1 mouse cellular context compared by ENCODE assay signal in genomic region chr2:84705295-84705694, GRCm38 (mm10).
TF ChIP-seq lines count a peak whose summit lies in the region.

No protein-coding gene starts in this region.

TF ChIP-seq in MEL, 35 proteins besides CTCF, POLR2A, EP300 and RAD21:
- TF ChIP-seq CHD1 (IDR thresholded peaks at IDR 0.05; ENCODE audit: low read depth, low read length) (no peak), ELF1 (IDR thresholded peaks at IDR 0.05; ENCODE audit: low read depth, low read length) (no peak), ZNF384 (IDR thresholded peaks at IDR 0.05; ENCODE audit: low read depth, low read length) (no peak), MXI1 (IDR thresholded peaks at IDR 0.05; ENCODE audit: low read depth, low read length) (no peak), USF2 (IDR thresholded peaks at IDR 0.05; ENCODE audit: borderline replicate concordance in 1 of 2, insufficient read depth in 1 of 2, low read depth in 1 of 2, low read length in 2 of 2) (no peak), MYC (IDR thresholded peaks at IDR 0.05; ENCODE audit: low read depth, low read length) (no peak)
